Comparison of ENCODE assay signal across 8 mouse cellular contexts in genomic region chr6:15720461-15720817, GRCm38 (mm10). TPM values are rescaled to one million over a fixed set of nuclear protein-coding genes. Genes with fewer than 3 reads are reported as not detected.
DNase-seq lines count a peak whose midpoint lies in the region; ATAC-seq and TF ChIP-seq lines count a peak whose summit lies in the region.

Gene Mdfic, plus strand, starts transcription at chr6:15720661.

- no peak for TF ChIP-seq POLR2A in testis, adult 2 months (IDR thresholded peaks at IDR 0.05; ENCODE audit: control insufficient read depth, low read depth, low read length)

- H3K4me2 ChIP-seq in forebrain, embryonic 14.5 days (ENCODE audit: low read length) = peak within 1 kb of the TSS; percentile 98

- no peaks in the 10 kb centered on the region for H3K9me3 ChIP-seq in forebrain, embryonic 14.5 days (replicated peaks; ENCODE audit: control insufficient read depth, low read length)
- no peaks in the 10 kb centered on the region for H3K9me3 ChIP-seq in limb, embryonic 10.5 days (replicated peaks)
- H3K9me3 ChIP-seq in midbrain, embryonic 10.5 days (replicated peaks) = no peaks in the 10 kb centered on the region

- DNase-seq in CD4-positive, CD25-positive, alpha-beta regulatory T cell, adult 2 months (ENCODE audit: low read depth, low spot score) = peak; percentile 67
- DNase-seq in T-cell, adult 2 months (ENCODE audit: low spot score) = peak; percentile 28
- peak; percentile 22 for DNase-seq in forebrain, embryonic 14.5 days (ENCODE audit: low spot score)
- peak in 1 of 2 experiments; percentile 82 for DNase-seq in heart, postnatal 36 days
- no peak for DNase-seq in limb, embryonic 10.5 days (ENCODE audit: low spot score)
- no peak for DNase-seq in midbrain, embryonic 10.5 days (ENCODE audit: low spot score)
- no peak for DNase-seq in left cerebral cortex, adult 11 months (ENCODE audit: low spot score)

- H3K27ac ChIP-seq in forebrain, embryonic 14.5 days (ENCODE audit: low read depth, low read length) = no peak within 1 kb of the TSS
- H3K27ac ChIP-seq in limb, embryonic 10.5 days = peak within 1 kb of the TSS; percentile 96
- peak within 1 kb of the TSS; percentile 92 for H3K27ac ChIP-seq in midbrain, embryonic 10.5 days (replicated peaks)
- no peak within 1 kb of the TSS; the same call in 1 of the 2 replicates for H3K27ac ChIP-seq in testis, adult 2 months (ENCODE audit: control insufficient read depth, insufficient read depth, low read depth, low read length)

- H3K36me3 ChIP-seq in forebrain, embryonic 14.5 days (ENCODE audit: control insufficient read depth, insufficient read depth, low read length) = no peaks in the 10 kb centered on the region
- no peaks in the 10 kb centered on the region for H3K36me3 ChIP-seq in limb, embryonic 10.5 days
- no peaks in the 10 kb centered on the region for H3K36me3 ChIP-seq in midbrain, embryonic 10.5 days
- H3K36me3 ChIP-seq in testis, adult 2 months (ENCODE audit: control insufficient read depth, insufficient read depth, low read length) = no peaks in the 10 kb centered on the region

- peak within 1 kb of the TSS; percentile 74 for H3K9ac ChIP-seq in forebrain, embryonic 14.5 days (ENCODE audit: low read length)

- intact Hi-C loops in heart, postnatal 36 days (cut with DNase I) = loop anchor here (2.0 kb wide), 2 partner anchors 22 to 70 kb away; no protein-coding TSS in a partner anchor

- 2% methylated on average over 16 of the region's 16 CpGs for WGBS in forebrain, embryonic 14.5 days
- 2% methylated on average over 16 of the region's 16 CpGs for WGBS in limb, embryonic 10.5 days
- WGBS in midbrain, embryonic 10.5 days = under 1% methylated on average over 16 of the region's 16 CpGs

- H3K4me1 ChIP-seq in forebrain, embryonic 14.5 days (ENCODE audit: control insufficient read depth, insufficient read depth, low read length) = peaks cover 3% of the 10 kb centered on the region; the same call in 1 of the 2 replicates
- H3K4me1 ChIP-seq in limb, embryonic 10.5 days = peaks cover 19% of the 10 kb centered on the region
- H3K4me1 ChIP-seq in midbrain, embryonic 10.5 days = peaks cover 15% of the 10 kb centered on the region
- peaks cover 10% of the 10 kb centered on the region for H3K4me1 ChIP-seq in testis, adult 2 months (ENCODE audit: control insufficient read depth, insufficient read depth, low read length)

- peak; percentile 56 for ATAC-seq in forebrain, embryonic 14.5 days

- no peak for TF ChIP-seq CTCF in testis, adult 2 months (IDR thresholded peaks at IDR 0.05; ENCODE audit: control insufficient read depth, insufficient read depth, insufficient replicate concordance, low read depth, low read length)

- 0 out of 2 replicates have a peak, but pooled peaks cover 2% of the 10 kb centered on the region for H3K27me3 ChIP-seq in forebrain, embryonic 14.5 days (replicated peaks; ENCODE audit: control insufficient read depth, insufficient read depth, low read length)
- no peaks in the 10 kb centered on the region for H3K27me3 ChIP-seq in limb, embryonic 10.5 days (ENCODE audit: low read depth, poor library complexity, severe bottlenecking)
- H3K27me3 ChIP-seq in midbrain, embryonic 10.5 days (ENCODE audit: low read depth, poor library complexity, severe bottlenecking) = 0 out of 2 replicates have a peak, but pooled peaks cover 5% of the 10 kb centered on the region
- H3K27me3 ChIP-seq in testis, adult 2 months (ENCODE audit: control insufficient read depth, insufficient read depth, low read length) = no peaks in the 10 kb centered on the region

- H3K4me3 ChIP-seq in forebrain, embryonic 14.5 days (ENCODE audit: low read depth, low read length) = peak within 1 kb of the TSS; percentile 55
- H3K4me3 ChIP-seq in limb, embryonic 10.5 days = peak within 1 kb of the TSS; percentile 79
- peak within 1 kb of the TSS; percentile 76 for H3K4me3 ChIP-seq in midbrain, embryonic 10.5 days
- peak within 1 kb of the TSS; percentile 89 for H3K4me3 ChIP-seq in testis, adult 2 months (ENCODE audit: control insufficient read depth, low read depth, low read length)

RNA-seq across cellular contexts. Expression of gene Mdfic, which starts in this region (rescaled TPM):
- polyA plus RNA-seq in forebrain, embryonic 14.5 days (2014; fragmentation: Nextera tagmentation; extraction: Ambion mirVana) = 2.1 and 2.2 TPM in 2 replicates
- total RNA-seq in heart, postnatal 36 days (2021) = 10 to 100 TPM; 15.3 to 17.9 TPM
- polyA plus RNA-seq in limb, embryonic 10.5 days (2016; fragmentation: Nextera tagmentation; extraction: Ambion mirVana) = 3.8 and 3.9 TPM in 2 replicates
- 4.0 and 4.4 TPM in 2 replicates for polyA plus RNA-seq in midbrain, embryonic 10.5 days (2016; fragmentation: Nextera tagmentation; extraction: Ambion mirVana)
- 0.65 and 0.71 TPM in 2 replicates for polyA plus RNA-seq in testis, adult 2 months (2012; rRNA removed)

Comparison
In these comparisons a context has a peak if more than half of its experiments do, and no peak if none do; other contexts are left out.
1. DNase-seq: peak in CD4-positive, CD25-positive, alpha-beta regulatory T cell, adult 2 months (single experiment), T-cell, adult 2 months (single experiment) and forebrain, embryonic 14.5 days (single experiment); none in limb, embryonic 10.5 days (single experiment), midbrain, embryonic 10.5 days (single experiment) and left cerebral cortex, adult 11 months (single experiment).
2. H3K27ac ChIP-seq: peak in limb, embryonic 10.5 days (single experiment) and midbrain, embryonic 10.5 days (single experiment); none in forebrain, embryonic 14.5 days (single experiment) and testis, adult 2 months (single experiment).
3. Peak in every context shown above with its lines, with median percentiles within 50 percentile points of each other: H3K4me3 ChIP-seq.